Mouse (Mus musculus) spleen, adult 2 months (tissue): ENCODE data around the gene 5330417C22Rik. TPM values are rescaled to one million over a fixed set of nuclear protein-coding genes. Genes with fewer than 3 reads are reported as not detected.

ENCODE experiments used
- DNase-seq, 2 experiments: peaks; one replicate each; pipeline versions ENCODE4 v3.0.0 to v3.0.0-alpha.2; 2012 to 2021; ENCODE audit warnings: low spot score in 2 of 2, low read depth in 1 of 2
- H3K27ac ChIP-seq: fragments of 200-500 bp; 2 replicates; pipeline ENCODE4 v1.5.1; 2012; ENCODE audit warnings: low read length, inconsistent platforms; ENCODE audit not compliant: insufficient read depth
- H3K27me3 ChIP-seq: fragments of 200-500 bp; 2 replicates; pipeline ENCODE4 v1.6.1; 2012; ENCODE audit warnings: mild to moderate bottlenecking, moderate library complexity, low read length, inconsistent platforms; ENCODE audit not compliant: control insufficient read depth, insufficient read depth
- H3K36me3 ChIP-seq: fragments of 200-500 bp; 2 replicates; pipeline ENCODE4 v1.6.1; 2012; ENCODE audit warnings: mild to moderate bottlenecking, low read length, inconsistent platforms; ENCODE audit not compliant: control insufficient read depth, insufficient read depth
- H3K4me1 ChIP-seq: fragments of 200-500 bp; 2 replicates; pipeline ENCODE4 v1.6.1; 2011; ENCODE audit warnings: inconsistent platforms; ENCODE audit not compliant: control insufficient read depth, insufficient read depth, insufficient read length
- H3K4me3 ChIP-seq: fragments of 200-500 bp; 2 replicates; pipeline ENCODE4 v1.5.1; 2011; ENCODE audit warnings: mild to moderate bottlenecking, inconsistent platforms; ENCODE audit not compliant: insufficient read depth, insufficient read length; ENCODE audit errors: extremely low read depth
- CTCF ChIP-seq: fragments of 200-500 bp; IDR thresholded peaks from 2 replicates; pipeline ENCODE4 v1.5.1; 2011; ENCODE audit warnings: mild to moderate bottlenecking, inconsistent platforms; ENCODE audit not compliant: insufficient read depth, insufficient read length, insufficient replicate concordance; ENCODE audit errors: extremely low read depth
- POLR2A ChIP-seq: fragments of 200-500 bp; IDR thresholded peaks from 2 replicates; pipeline ENCODE4 v1.6.1; 2011; ENCODE audit warnings: low read depth, low read length, inconsistent platforms
- WGBS: fragments of 180-500 bp; shearing (Covaris S2); methylation state at CpG from one replicate; pipeline ENCODE4 v1.1.7; 2018; 5-methylcytosine and 5-hydroxymethylcytosine counted together
- polyA plus RNA-seq: library from polyadenylated mRNA; depleted of rRNA; stranded (reverse); fragments of >200 nt; gene quantifications from 2 replicates; pipeline ENCODE4 v1.2.3, GENCODE M21; 2012

5330417C22Rik gene
- polyA plus RNA-seq, 1 experiment, result 2.5 TPM

- Histone ChIP-seq H3K36me3 (no peaks in the 10 kb centered on the region), H3K27me3 (no peaks in the 10 kb centered on the region), H3K27ac (no peak overlapping the region), H3K4me3 (no peak overlapping the region), H3K4me1 (no peaks in the 10 kb centered on the region)
- TF ChIP-seq CTCF, result no peak
- no peak for TF ChIP-seq POLR2A
- no peak for DNase-seq
- WGBS, result 88% methylated on average over 4 of the region's 4 CpGs
Measured at GRCm38 (mm10) chr3:108484749-108485148, 51.6 kb downstream of the 5330417C22Rik start.

- H3K4me3 ChIP-seq, result no peak overlapping the region
- no peak for DNase-seq
- TF ChIP-seq CTCF (no peak), POLR2A (no peak)
- 96% methylated on average over 4 of the region's 4 CpGs for WGBS
- no peaks in the 10 kb centered on the region for H3K27me3 ChIP-seq
- no peaks in the 10 kb centered on the region for H3K4me1 ChIP-seq
- no peaks in the 10 kb centered on the region for H3K36me3 ChIP-seq
- H3K27ac ChIP-seq, result no peak overlapping the region
Measured at GRCm38 (mm10) chr3:108478800-108479199, 57.5 kb downstream of the 5330417C22Rik start.

GRCm38 (mm10) chr3:108476761-108477619 is 59.3 kb downstream of the 5330417C22Rik start:
- no peak for DNase-seq
- Histone ChIP-seq H3K27ac (no peak overlapping the region), H3K4me3 (no peak overlapping the region), H3K27me3 (no peaks in the 10 kb centered on the region), H3K36me3 (no peaks in the 10 kb centered on the region), H3K4me1 (no peaks in the 10 kb centered on the region)
- 78% methylated on average over 14 of the region's 14 CpGs for WGBS
- no peak for TF ChIP-seq POLR2A
- TF ChIP-seq CTCF, result no peak

- H3K27me3 ChIP-seq, result no peaks in the 10 kb centered on the region
- H3K36me3 ChIP-seq, result no peaks in the 10 kb centered on the region
- TF ChIP-seq POLR2A, result no peak
- TF ChIP-seq CTCF, result no peak
- no peak overlapping the region for H3K4me3 ChIP-seq
- 73% methylated on average over 5 of the region's 5 CpGs for WGBS
- DNase-seq, result no peak
- no peak overlapping the region for H3K27ac ChIP-seq
- no peaks in the 10 kb centered on the region for H3K4me1 ChIP-seq
Measured at GRCm38 (mm10) chr3:108475496-108475895, 60.8 kb downstream of the 5330417C22Rik start.

- H3K27me3 ChIP-seq, result no peaks in the 10 kb centered on the region
- H3K27ac ChIP-seq, result no peak overlapping the region
- 87% methylated on average over 7 of the region's 7 CpGs for WGBS
- H3K36me3 ChIP-seq, result no peaks in the 10 kb centered on the region
- TF ChIP-seq POLR2A (no peak), CTCF (no peak)
- no peak overlapping the region for H3K4me3 ChIP-seq
- DNase-seq, result no peak
- H3K4me1 ChIP-seq, result no peaks in the 10 kb centered on the region
Measured at GRCm38 (mm10) chr3:108474969-108475368, 61.4 kb downstream of the 5330417C22Rik start.

GRCm38 (mm10) chr3:108467760-108468159 is 68.6 kb downstream of the 5330417C22Rik start:
- no peak overlapping the region for H3K27ac ChIP-seq
- H3K4me1 ChIP-seq, result no peaks in the 10 kb centered on the region
- H3K27me3 ChIP-seq, result no peaks in the 10 kb centered on the region
- no peak for TF ChIP-seq CTCF
- no peak for TF ChIP-seq POLR2A
- H3K36me3 ChIP-seq, result no peaks in the 10 kb centered on the region
- WGBS, result 54% methylated on average over 8 of the region's 8 CpGs
- DNase-seq, result no peak
- H3K4me3 ChIP-seq, result no peak overlapping the region

GRCm38 (mm10) chr3:108466425-108466824 is 69.9 kb downstream of the 5330417C22Rik start:
- TF ChIP-seq POLR2A (no peak), CTCF (peak; percentile 56; the same call in 1 of the 2 replicates)
- WGBS, result 54% methylated on average over 6 of the region's 6 CpGs
- Histone ChIP-seq H3K27ac (no peak overlapping the region), H3K27me3 (no peaks in the 10 kb centered on the region), H3K4me1 (no peaks in the 10 kb centered on the region), H3K4me3 (no peak overlapping the region), H3K36me3 (no peaks in the 10 kb centered on the region)
- DNase-seq, result peak in 1 of 2 experiments; percentile 45
